Mouse (Mus musculus) central nervous system, embryonic 11.5 days (tissue): Measurements from ENCODE around the gene Akr1b10. TPM values are rescaled to one million over a fixed set of nuclear protein-coding genes. Genes with fewer than 3 reads are reported as not detected.

Source experiments
- polyA plus RNA-seq: library from polyadenylated mRNA; depleted of rRNA; stranded (reverse); fragments of >200 nt; gene quantifications from 2 replicates; pipeline ENCODE4 v1.2.3, GENCODE M21; 2012; rRNA removed

Akr1b10 gene
- 12.1 and 16.4 TPM in 2 replicates for polyA plus RNA-seq

GRCm38 (mm10) chr6:34384110-34384661 is at the start of gene Akr1b10:
Akr1b10 (plus strand) TSS chr6:34384218.

GRCm38 (mm10) chr6:34353658-34354353 is 30.2 kb upstream of the Akr1b10 start, which contains the start of gene Akr1b8:
Akr1b8 (plus strand) TSS chr6:34354119.

GRCm38 (mm10) chr6:34412023-34412422 is 28.0 kb downstream of the Akr1b10 start, which contains the start of gene Akr1b7:
Akr1b7 (plus strand) TSS chr6:34412334.

Other genes with a start within 250 kb of the Akr1b10 start
- 22.9 and 34.4 TPM in 2 replicates for gene Slc35b4, start 207.1 kb upstream of the Akr1b10 start, polyA plus RNA-seq
- 119 and 150 TPM in 2 replicates for gene Akr1b3, start 66.7 kb upstream of the Akr1b10 start, polyA plus RNA-seq
- 20.2 and 21.3 TPM in 2 replicates for gene Akr1b8, start 30.1 kb upstream of the Akr1b10 start, polyA plus RNA-seq
- 0.07 and 0.14 TPM in 2 replicates for gene Akr1b7, start 28.1 kb downstream of the Akr1b10 start, polyA plus RNA-seq
- 82.1 and 110 TPM in 2 replicates for gene Bpgm, start 92.0 kb downstream of the Akr1b10 start, polyA plus RNA-seq
- gene Cald1, start 214.3 kb downstream of the Akr1b10 start, polyA plus RNA-seq: 110 and 301 TPM in 2 replicates